Mouse (Mus musculus): ENCODE data around the gene Usp54.

Usp54 gene

DNA sequence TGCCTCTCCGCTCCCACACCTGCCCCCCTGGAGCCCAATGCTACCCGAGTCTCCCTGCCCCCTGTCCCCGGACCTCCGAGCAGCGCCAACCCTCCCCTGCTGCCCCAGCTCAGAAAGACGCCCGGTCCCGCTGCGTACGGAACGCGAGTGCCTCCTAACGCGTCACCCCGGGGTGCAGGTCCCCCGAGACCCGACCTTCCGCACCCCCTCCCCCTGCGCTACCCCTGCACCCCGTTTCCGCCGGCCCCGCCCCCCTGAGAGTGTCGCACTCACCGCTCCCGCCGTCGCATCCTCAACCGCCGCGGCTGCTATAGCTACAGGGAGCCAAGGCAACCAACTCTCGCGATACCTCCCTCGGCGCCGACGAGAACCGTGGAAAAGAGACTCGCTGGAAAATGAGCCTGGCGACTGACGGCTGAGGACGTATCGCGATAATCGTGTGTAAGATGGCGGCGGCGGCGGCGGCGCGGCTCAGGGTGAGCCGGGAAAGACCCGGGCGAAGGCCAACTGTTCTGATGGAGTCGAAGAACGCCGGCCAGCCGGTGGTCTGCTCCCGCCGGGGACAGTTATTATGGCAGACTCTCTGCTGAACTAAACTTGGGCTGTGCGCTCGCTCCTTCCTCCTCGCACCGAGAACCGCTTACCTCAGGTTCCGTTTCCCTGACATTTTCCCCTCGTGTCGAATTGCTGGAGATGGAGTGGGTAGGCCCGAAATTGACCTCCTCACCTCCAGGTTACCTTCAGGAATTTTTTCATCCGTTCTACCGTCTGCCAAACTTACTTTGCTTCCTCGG lies at the start of gene Usp54:
Gene Usp54, minus strand, starts transcription at position 420 of the 794 bp plus-strand sequence.
- peak; percentile 96 for DNase-seq (ENCODE audit: inconsistent ontology term)

DNA sequence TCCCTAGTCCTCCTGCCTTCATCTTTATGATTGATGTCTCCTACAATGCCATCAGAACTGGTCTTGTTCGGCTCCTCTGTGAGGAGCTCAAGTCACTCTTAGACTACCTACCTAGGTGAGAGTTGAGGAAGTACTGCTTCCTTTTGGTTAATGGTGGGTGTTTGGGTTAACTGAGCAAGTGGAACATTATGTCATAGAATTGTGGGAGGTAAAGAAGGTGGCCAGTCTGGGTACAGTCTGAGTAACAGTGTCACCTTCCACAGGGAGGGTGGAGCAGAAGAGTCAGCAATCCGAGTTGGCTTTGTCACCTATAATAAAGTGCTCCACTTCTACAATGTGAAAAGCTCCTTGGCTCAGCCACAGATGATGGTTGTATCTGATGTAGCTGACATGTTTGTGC lies 48.1 kb upstream of the Usp54 start:
- DNase-seq (ENCODE audit: inconsistent ontology term), result no peak

DNA sequence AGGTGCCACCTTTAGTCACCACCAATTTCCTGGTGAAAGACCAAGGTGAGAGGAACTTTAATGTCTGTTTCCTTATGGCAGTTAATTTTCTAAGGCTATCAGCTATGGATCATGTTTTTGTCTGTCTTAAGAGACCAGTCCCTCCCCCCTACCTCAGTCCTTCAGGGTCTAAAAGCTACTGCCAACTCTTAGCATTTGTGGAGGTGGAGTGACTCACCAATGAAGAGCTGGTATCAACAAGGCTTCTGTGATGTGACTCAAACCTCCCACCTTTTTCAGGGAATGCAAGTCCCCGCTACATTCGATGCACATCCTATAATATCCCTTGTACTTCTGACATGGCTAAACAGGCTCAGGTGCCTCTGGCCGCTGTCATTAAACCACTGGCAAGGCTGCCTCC lies 45.7 kb upstream of the Usp54 start:
- no peak for DNase-seq (ENCODE audit: inconsistent ontology term)

DNA sequence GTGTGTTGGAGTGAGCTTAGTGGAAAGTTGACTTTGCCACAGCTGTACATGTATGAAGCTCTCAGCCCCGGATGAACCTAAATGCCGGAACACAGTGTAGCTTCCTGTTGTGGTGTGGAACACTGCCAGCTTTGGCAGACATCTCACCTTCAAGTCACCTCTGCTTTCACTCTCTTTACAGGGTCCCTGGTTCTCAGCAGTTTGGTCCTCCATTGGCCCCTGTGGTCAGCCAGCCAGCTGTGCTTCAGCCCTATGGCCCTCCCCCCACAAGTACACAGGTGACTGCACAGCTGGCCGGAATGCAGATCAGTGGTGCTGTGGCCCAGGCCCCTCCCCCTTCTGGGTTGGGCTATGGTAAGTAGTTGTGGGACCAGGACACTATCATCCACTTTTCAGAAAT lies 41.6 kb upstream of the Usp54 start:
- no peak for DNase-seq (ENCODE audit: inconsistent ontology term)

DNA sequence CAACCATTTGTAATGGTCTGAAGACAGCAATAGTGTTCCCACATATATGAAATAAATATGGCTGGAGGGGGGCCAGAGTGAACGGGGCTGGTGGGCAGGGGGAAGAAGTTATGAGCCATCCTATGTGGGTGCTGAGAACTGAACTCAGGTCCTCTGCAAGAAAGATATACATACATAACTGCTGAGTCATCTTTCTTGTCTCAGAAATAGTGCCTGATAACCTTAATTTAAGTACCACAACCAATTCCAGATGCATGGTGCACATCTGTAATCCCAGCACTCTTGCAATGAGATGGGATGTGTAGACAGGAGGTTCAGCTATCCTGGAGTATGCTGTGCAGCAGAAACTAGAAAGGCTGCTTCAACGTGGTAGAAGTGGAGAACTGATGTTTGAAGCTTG lies 40.9 kb upstream of the Usp54 start:
- DNase-seq (ENCODE audit: inconsistent ontology term), result no peak

DNA sequence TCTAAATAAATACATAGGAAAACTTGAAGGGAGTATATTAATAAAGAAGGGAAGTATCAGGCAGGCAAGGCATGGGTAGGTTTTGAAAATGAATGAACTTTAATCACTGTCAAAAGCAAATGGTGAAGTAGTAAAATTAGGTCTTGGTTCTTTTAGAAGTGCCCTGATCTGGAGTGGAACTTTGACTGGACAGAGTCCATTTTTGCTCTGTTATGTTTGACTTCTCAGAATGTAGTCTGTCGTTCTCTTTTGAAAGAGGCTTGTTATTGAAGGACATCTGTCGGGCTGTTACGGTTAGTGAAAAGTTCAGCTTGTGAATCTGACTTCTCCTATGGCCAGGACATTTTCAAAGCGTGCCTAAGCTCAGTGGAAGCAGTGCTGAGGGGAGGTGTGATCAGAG lies 37.0 kb upstream of the Usp54 start:
- DNase-seq (ENCODE audit: inconsistent ontology term), result no peak

DNA sequence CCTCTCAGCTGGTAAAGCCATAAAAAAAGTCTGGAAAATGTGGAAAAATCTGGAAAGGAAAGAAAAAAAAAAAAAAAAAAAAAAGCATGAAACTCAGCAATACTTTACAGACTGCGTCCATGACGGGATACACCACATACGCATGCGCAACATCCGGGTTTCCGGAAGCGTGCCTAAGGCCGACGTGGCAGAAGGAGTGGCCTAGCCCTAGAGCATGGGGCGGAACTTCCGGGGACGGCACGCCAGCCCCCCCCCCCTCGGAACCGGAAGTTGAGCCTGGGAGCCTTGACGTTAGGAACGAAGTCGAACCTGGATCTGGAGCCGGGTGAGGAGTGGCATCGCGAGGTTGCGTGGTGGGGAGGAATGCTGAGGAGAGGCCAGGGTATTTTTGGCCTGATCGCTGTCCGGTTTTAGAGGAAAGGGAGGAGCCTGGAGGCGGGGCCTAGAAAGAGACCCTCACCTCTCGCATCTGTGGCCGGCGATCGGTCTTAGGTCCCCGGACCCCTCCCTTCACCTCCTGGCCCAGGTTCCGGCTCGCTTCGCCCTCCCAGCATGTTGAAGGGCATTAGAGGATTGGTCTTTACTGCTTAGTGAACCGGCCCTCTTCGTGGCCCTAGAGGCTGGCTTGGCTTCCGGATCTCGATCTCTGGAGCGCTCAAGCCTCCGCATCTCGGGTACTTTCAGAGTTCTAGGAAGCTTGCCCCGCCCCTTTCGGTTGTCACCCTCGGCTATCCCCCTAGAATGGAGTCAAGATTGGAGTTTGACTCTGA lies 33.4 kb upstream of the Usp54 start, which contains the start of gene Sec24c:
Gene Sec24c, plus strand, starts transcription at position 245 of the 770 bp plus-strand sequence.
- peak; percentile 99 for DNase-seq (ENCODE audit: inconsistent ontology term)

DNA sequence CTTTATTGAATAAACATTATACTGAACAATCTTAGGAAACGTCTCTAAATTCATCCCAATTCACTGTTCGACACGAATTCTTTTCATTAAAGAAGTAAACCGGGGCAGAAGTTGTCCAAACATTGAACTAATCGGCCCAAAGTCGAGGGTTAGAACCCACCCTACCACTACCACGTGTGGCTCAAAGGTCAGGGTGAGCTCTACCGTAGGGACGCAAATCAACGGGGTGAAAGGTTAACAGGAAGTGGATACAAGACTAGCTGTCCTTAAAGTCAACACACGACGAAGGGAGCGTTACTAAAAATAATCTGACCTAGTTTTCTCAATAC lies 32.8 kb upstream of the Usp54 start:
- DNase-seq (ENCODE audit: inconsistent ontology term), result no peak

DNA sequence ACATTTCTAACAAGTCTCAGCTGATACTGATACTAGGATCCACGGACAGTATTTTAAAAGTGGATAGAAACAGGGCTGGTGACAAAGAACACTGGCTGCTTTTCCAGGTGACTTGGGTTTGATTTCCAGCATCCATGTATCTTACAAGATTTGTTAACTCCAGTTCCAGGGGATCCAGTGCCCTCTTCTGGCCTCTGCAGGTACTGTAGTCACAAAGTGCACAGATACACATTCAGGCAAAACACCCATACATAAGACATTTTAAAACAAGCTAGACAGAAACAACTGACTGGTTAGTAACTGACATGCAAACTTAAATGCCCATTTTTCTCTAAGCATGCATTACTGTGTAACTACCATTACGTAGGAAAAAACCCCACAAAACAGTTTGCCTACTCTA lies 32.1 kb upstream of the Usp54 start:
- peak; percentile 51 for DNase-seq (ENCODE audit: inconsistent ontology term)

DNA sequence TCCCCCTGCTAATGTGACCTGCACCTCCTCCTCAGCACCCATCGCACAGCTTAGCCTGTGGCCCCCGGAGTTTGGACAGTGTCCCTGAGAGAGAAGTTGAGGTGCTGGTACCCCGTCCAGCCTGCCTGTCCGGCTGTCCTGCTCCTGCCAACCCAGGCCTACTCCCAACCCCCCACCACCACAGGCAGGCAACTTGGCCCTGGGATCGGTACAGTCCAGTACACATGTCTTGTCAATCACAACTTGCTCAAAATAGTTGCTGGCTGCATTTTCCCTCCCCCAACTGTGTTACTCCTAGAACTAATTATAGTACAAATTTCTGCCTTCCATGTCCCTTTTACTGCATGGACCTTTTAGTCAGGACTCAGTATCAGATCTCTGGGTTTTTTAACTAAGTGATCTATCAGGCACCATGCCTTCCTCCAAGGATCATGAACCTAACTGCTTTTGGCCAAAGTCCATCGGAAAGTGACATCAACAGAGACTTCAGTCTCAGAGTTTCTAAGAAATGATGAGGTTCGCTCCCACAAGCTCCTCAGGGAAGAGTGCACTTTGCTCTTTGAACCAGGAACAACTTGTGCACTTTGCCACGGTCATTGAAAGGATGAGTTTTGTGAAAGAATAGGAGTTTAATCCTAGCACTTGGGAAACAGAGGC lies 27.4 kb upstream of the Usp54 start, which contains the start of gene Synpo2l:
Gene Synpo2l, minus strand, starts transcription at position 201 of the 657 bp plus-strand sequence.
- no peak for DNase-seq (ENCODE audit: inconsistent ontology term)

DNA sequence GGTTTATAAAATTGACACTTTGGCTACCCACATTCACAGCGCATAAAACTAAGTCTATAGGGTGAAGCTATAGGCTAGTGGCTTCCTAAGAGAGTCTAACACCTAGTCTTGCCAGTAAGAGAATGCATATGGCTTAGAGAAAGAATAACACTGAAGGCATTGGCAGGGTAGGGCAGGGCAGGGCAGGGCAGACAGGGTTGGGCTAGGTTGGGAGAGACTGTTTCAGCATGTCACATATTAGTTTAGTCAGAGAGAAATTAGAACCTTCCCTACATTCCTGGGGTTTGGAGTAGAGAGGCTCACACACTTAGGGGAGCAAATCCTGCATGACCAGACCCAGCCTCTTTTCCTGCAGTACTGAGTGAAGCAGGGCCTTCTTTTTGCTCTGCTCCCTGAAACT lies 26.6 kb upstream of the Usp54 start:
- no peak for DNase-seq (ENCODE audit: inconsistent ontology term)

DNA sequence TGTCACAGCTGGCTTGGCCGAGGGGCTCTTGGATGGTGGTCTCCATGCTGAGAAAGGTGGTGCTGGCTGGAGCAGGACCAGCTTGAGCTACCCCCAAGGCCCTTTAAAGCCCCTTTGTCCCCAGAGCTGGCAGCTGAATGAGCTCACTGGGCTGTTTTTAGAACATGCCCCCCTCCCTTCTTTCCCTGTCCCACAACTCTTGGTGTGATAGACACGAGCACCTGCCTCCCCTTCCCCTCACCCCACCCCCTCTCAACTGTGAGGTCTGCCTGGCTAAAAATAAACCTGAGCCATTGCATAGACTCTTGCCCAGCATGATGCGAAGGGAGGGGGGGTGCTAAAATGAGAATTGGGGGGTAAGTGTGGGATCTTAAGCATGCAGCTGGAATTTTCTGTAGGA lies 23.6 kb upstream of the Usp54 start:
- DNase-seq (ENCODE audit: inconsistent ontology term), result no peak

DNA sequence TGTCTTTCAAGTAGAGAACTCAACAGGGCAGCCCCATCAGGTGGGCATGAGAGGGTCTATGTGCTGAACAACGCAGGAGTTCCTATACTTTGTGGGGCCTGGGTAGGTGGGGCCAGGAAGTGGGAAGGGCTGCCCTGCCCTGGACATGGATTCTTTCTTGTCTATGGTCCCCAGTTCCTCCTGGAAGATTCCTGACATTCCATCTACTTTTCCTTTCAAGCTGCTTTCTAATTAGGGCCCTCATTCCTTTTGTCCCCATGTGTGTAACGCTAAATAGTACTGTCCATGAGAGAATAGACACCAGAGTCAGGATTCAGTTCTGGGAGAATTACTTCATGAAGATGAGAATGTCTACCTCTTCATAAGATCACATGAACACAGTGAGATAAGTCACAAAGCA lies 22.7 kb upstream of the Usp54 start:
- peak; percentile 77 for DNase-seq (ENCODE audit: inconsistent ontology term)

DNA sequence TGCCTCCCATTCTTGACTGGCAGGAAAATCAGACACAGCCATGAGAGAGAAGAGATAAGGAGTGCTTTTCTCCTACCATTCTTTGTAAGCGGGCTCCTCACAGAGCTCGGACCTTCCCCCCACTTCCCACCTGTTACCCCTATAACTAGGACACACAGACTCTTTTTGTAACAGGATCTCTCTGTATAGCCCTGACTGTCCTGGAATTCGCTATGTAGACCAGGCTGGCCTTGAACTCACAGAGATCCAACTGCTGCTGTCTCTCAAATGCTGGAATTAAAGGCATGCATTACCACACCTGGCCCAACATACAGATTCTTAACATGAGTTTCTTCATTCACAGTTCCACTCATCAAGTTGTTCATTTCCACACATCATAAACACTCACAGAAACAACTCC lies 21.9 kb upstream of the Usp54 start:
- DNase-seq (ENCODE audit: inconsistent ontology term), result no peak

DNA sequence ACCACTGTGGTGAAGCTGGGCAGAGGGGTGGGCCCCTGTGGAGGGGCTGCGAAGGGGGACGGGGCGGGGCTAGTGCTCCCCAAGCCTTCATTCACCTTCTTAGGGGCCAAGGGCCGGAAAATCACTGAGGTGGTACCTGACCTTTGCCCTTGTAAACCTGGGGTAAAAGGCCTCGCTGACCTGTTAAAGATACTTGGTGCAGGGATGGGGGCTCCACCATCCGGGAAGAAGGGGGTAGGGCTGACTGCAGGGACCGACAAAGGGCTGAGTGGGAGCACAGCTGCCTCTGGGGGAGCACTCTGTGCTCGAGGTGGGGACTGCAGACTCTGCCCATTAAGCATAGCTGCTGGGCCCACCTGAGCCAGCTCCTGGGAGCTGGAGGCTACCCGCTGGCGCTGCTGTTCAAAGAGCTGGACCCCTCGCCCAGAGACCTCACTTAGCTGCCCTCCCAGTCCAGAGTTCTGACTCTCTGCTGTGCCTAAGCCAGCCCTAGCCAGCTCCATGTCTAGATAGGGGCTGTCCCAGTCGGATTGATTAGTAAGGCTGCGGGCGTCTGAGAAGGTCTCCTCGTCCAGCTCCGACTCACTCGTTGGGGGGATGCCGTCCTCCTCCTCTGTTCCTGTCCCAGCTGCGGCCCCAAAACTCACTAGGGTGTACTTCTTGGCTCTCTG lies 20.9 kb upstream of the Usp54 start:
- DNase-seq (ENCODE audit: inconsistent ontology term), result no peak

DNA sequence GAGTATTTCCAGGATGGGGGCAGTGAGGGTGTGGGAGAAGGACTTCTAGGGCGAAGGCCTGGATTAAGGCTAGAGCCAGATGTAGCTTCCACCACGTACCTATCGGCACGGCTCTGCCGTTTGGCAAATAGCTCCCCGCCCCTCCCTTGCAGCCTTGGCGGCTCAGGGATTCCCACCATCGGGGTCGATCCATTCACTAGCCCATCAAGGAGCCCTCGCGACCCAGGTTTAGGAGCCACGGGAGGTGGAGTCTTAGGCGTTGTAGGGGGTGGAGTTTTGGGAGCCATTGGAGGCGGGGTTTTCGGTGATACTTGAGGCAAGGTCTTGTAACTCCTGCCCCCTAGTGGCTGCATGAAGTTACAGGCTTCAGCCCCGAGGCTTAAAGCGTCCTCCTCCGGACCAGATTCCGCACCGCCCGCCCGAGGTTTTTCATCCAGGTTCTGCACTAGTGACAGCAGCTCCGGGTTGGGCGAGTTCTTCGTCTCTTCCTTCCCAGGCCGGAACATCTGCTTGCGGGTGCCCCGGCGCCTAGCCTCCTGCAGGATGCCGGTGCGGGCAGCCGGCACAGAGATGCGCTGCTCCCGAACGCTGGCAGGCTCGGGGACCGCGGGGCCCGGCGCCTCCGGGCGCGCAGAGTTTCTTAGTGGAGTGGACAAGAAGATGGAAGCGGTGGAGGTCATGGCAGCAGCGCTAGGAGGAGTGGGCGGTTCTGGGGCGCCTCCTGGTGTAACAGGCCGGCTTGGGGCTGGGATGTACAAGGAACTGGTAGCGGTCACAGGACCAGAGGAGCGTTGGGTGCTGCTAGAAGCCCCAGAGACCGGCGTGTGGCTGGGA lies 20.2 kb upstream of the Usp54 start:
- DNase-seq (ENCODE audit: inconsistent ontology term), result peak; percentile 94

DNA sequence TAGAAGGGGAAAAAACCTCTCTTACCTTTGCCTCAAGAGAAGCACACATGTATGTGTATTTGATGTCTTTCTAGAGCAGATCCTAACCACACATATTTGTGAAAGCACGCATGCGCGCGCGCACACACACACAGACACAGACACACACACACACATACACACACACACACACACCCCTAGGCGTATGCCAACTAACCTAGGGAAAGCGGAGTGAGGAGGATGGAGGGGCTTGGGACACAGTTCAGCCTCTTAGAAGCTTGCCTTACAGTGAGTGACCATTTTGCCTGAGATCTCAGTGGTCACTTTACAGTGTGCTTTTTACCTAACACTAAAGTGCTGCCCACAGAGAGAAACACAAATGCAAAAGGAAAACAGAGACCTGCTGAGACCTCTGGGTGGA lies 18.8 kb upstream of the Usp54 start:
- DNase-seq (ENCODE audit: inconsistent ontology term), result no peak

DNA sequence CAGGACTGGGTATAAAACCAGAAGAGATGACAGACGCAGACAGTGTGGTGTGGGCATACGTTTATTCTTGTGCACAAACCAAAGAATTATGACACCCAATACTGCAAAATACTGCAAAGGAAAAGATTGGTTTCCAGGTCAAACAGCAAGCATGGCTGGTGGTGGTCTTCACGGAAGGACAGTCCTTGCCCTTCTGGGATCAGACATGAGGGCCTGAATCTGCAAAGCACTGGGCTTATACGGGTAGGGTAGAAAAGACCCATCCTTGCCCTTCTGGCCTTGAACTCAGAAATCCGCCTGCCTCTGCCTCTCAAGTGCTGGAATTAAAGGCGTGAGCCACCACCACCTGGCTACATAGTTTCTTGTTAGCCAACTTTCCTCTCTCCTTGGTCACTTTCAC lies 18.0 kb upstream of the Usp54 start:
- no peak for DNase-seq (ENCODE audit: inconsistent ontology term)

DNA sequence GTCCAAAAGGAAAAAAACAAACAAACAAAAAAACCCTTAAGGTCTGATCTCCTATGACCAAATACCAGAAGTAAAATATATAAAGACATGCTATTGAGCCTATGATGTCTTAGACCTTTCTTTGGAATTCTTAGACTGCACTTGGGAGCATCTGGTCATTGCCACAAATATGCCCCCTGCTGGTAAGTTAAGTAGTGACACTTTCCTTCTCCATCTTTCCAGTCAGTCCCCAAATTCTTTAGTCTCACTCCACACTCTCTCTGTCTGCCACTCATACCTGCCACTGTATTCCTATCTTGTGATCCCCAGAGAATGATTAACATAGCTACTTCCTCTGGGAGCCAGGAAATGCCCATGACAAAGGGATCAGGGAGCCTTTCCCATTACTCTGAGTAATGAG lies 17.5 kb upstream of the Usp54 start:
- peak; percentile 23 for DNase-seq (ENCODE audit: inconsistent ontology term)

DNA sequence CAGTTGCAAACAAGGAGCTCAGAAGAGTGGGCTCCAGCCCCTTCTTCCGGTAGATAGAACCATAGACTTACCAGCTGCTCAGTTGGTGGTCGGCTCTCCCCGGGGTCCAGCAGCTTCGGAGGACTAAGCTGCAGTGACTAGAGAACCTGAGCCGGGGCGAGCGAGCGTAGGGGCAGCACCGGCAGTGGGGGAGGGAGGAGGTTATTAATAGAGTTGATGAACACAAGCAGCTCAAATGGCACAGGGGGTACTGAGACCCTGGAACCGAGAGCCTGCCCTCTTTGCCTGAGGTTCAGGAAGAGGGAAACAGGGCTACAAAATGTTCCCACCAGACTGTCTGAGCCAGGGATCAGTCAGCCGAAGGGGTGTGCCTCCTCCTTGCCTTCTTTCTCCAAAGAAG lies 15.5 kb upstream of the Usp54 start, which contains the start of gene Myoz1:
Gene Myoz1, minus strand, starts transcription at position 180 of the 400 bp plus-strand sequence.
- DNase-seq (ENCODE audit: inconsistent ontology term), result no peak

DNA sequence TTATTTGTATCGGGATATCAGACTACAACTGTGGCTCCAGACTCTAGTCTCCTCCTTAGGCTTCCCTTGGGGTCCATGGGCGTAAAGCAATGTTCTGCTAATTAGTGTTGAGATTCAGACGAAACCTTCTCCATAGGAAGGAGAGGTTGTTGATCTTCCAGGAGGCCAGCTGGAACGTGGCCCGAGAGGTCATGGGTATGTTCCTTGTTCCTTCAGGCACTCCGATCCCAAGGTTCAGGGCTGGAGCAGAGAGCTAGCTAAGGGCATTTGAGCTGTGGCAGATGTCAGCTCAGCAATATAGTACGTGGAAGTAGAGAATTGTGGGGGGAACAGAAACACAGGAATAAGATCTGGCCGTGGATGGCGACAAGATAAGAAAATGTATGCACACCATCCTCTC lies 14.9 kb upstream of the Usp54 start:
- no peak for DNase-seq (ENCODE audit: inconsistent ontology term)
